Mouse (Mus musculus) 3134 (cell line): ENCODE measurements around the gene P2ry6.

Experiments
- DNase-seq: peaks from one replicate; pipeline ENCODE4 v3.0.0-alpha.2; 2011; ENCODE audit warnings: low spot score; ENCODE audit not compliant: insufficient read length; ENCODE audit errors: extremely low read depth

P2ry6 gene

GRCm38 (mm10) chr7:100944306-100944705 lies 30.1 kb downstream of the P2ry6 start:
- DNase-seq = no peak

- DNase-seq = peak; percentile 57
Observed at GRCm38 (mm10) chr7:100942789-100943615, 31.4 kb downstream of the P2ry6 start.

- DNase-seq = no peak
Observed at GRCm38 (mm10) chr7:100941169-100941568, 33.3 kb downstream of the P2ry6 start.

- no peak for DNase-seq
Observed at GRCm38 (mm10) chr7:100938106-100938505, 36.3 kb downstream of the P2ry6 start.

- no peak for DNase-seq
Observed at GRCm38 (mm10) chr7:100937481-100937880, 37.0 kb downstream of the P2ry6 start.

- no peak for DNase-seq
Observed at GRCm38 (mm10) chr7:100933520-100933919, 40.9 kb downstream of the P2ry6 start.

GRCm38 (mm10) chr7:100932481-100933007 lies 41.9 kb downstream of the P2ry6 start:
- DNase-seq = peak; percentile 87

GRCm38 (mm10) chr7:100931926-100932480 lies 42.4 kb downstream of the P2ry6 start, which contains the start of gene Arhgef17:
TSS of gene Arhgef17 (minus strand) at chr7:100932107.
- no peak for DNase-seq

GRCm38 (mm10) chr7:100931316-100931925 lies 43.0 kb downstream of the P2ry6 start:
- no peak for DNase-seq

GRCm38 (mm10) chr7:100930619-100931315 lies 43.7 kb downstream of the P2ry6 start:
- peak; percentile 84 for DNase-seq

GRCm38 (mm10) chr7:100929639-100930303 lies 44.7 kb downstream of the P2ry6 start:
- no peak for DNase-seq

- no peak for DNase-seq
Observed at GRCm38 (mm10) chr7:100928456-100928855, 46.0 kb downstream of the P2ry6 start.

GRCm38 (mm10) chr7:100927287-100928000 lies 47.0 kb downstream of the P2ry6 start:
- no peak for DNase-seq

GRCm38 (mm10) chr7:100926311-100926923 lies 48.0 kb downstream of the P2ry6 start:
- no peak for DNase-seq

- no peak for DNase-seq
Observed at GRCm38 (mm10) chr7:100924674-100925445, 49.6 kb downstream of the P2ry6 start.

GRCm38 (mm10) chr7:100924200-100924599 lies 50.2 kb downstream of the P2ry6 start:
- DNase-seq = no peak

- DNase-seq = peak; percentile 60
Observed at GRCm38 (mm10) chr7:100922907-100923306, 51.5 kb downstream of the P2ry6 start.

- no peak for DNase-seq
Observed at GRCm38 (mm10) chr7:100921289-100921688, 53.2 kb downstream of the P2ry6 start.

GRCm38 (mm10) chr7:100919809-100920107 lies 54.7 kb downstream of the P2ry6 start:
- no peak for DNase-seq
